Mouse (Mus musculus) heart, embryonic 15.5 days (tissue): ENCODE results near the gene Lrrc8a. TPM values are rescaled to one million over a fixed set of nuclear protein-coding genes. Genes with fewer than 3 reads are reported as not detected.

Source experiments
- ATAC-seq: fragments of 200-750 bp; cut with Nextera tagmentation; replicated peaks from 2 replicates; pipeline ENCODE4 v1.8.0; 2017; ENCODE audit warnings: low read depth, moderate TSS enrichment; ENCODE audit not compliant: insufficient number of reproducible peaks, insufficient read depth, low FRiP score
- H3K27ac ChIP-seq: fragments of 300-500 bp; sonication (generic); 2 replicates; pipeline ENCODE4 v1.5.1; 2015; ENCODE audit warnings: mild to moderate bottlenecking, inconsistent platforms
- H3K27me3 ChIP-seq: fragments of 300-500 bp; sonication (generic); 2 replicates; pipeline ENCODE4 v1.6.1; 2015; ENCODE audit warnings: inconsistent platforms
- H3K36me3 ChIP-seq: fragments of 300-500 bp; sonication (generic); 2 replicates; pipeline ENCODE4 v1.6.1; 2015; ENCODE audit warnings: mild to moderate bottlenecking, inconsistent platforms
- H3K4me1 ChIP-seq: fragments of 300-500 bp; sonication (generic); replicated peaks from 2 replicates; pipeline ENCODE4 v1.6.1; 2015; ENCODE audit warnings: inconsistent platforms
- H3K4me2 ChIP-seq: fragments of 300-500 bp; sonication (generic); 2 replicates; pipeline ENCODE4 v1.6.1; 2015; ENCODE audit warnings: inconsistent platforms, mild to moderate bottlenecking, moderate library complexity
- H3K4me3 ChIP-seq: fragments of 300-500 bp; sonication (generic); 2 replicates; pipeline ENCODE4 v1.5.1; 2015; ENCODE audit warnings: mild to moderate bottlenecking, inconsistent platforms
- H3K9ac ChIP-seq: fragments of 300-500 bp; sonication (generic); 2 replicates; pipeline ENCODE4 v1.6.1; 2015; ENCODE audit warnings: mild to moderate bottlenecking, inconsistent platforms
- H3K9me3 ChIP-seq: fragments of 300-500 bp; sonication (generic); replicated peaks from 2 replicates; pipeline ENCODE4 v1.6.1; 2016; ENCODE audit warnings: inconsistent platforms
- WGBS: fragments of 180-500 bp; shearing (Covaris S2); methylation state at CpG from one replicate; pipeline ENCODE4 v1.1.7; 2015; ENCODE audit warnings: mixed read lengths; 5-methylcytosine and 5-hydroxymethylcytosine counted together
- polyA plus RNA-seq: library from polyadenylated mRNA; unstranded; fragments of >200 nt; fragmentation: Nextera tagmentation; extraction: Ambion mirVana; gene quantifications from 2 replicates; pipeline ENCODE4 v1.2.1, GENCODE M21; 2015

Lrrc8a gene
- polyA plus RNA-seq, 1 experiment from 2014 or later = 37.7 TPM

DNA sequence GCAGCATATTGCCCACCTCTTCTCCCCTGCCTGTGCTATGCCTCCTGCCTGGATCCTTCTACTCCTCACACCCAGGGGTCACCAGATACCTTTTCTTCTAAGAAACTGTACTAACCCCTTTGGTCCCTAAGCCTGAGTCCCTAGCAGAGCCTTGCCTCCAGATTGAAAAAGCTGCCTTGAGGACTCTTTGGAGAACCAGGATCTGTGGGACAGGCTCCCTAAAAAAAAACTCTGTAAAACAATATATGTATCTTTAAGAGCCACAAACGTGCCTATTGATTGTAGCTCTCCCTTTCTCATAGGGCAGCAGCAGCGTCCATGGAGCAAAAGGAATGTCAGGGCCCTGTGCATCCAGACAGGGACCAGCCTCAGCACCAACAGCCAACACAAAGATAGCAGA is 2.8 kb downstream of the Lrrc8a start, which contains the start of gene Gm28035:
TSS of gene Gm28035 (plus strand) at position 301 of the 400 bp plus-strand sequence.
- WGBS = 43% methylated on average over 2 of the region's 2 CpGs
- Histone ChIP-seq H3K27ac (peak within 1 kb of the TSS; percentile 96), H3K4me2 (peak within 1 kb of the TSS; percentile 83), H3K4me3 (peak within 1 kb of the TSS; percentile 89), H3K9ac (peak within 1 kb of the TSS; percentile 20), H3K36me3 (peaks cover 30% of the 10 kb centered on the region), H3K27me3 (no peaks in the 10 kb centered on the region), H3K4me1 (peaks cover 67% of the 10 kb centered on the region), H3K9me3 (no peaks in the 10 kb centered on the region)
- ATAC-seq = no peak

DNA sequence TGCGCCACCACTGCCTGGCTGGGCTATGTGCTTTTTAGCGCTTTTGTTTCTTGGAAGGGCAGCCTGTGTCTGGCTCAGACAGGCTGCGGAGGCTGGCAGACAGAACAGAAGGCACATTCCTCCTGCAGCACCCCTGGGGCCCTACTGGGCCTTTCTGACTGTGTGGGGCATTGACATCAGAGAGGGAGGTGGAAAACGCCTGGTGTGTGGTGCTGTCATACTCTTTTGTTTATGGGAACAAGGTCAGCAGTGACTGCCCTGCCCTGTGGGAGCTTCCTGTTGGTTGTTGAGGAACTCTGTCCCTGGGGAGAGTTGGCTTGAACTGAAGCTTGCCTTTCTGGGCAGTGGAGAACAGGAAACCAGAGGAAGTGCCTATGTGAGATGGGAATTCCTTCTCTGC is 5.0 kb downstream of the Lrrc8a start:
- WGBS = 49% methylated on average over 4 of the region's 4 CpGs
- H3K4me2 ChIP-seq = no peak overlapping the region
- no peak overlapping the region for H3K9ac ChIP-seq
- peak overlapping the region; percentile 74 for H3K27ac ChIP-seq
- no peak overlapping the region for H3K4me3 ChIP-seq
- peaks cover 30% of the 10 kb centered on the region for H3K36me3 ChIP-seq
- peak; percentile 31; the same call in 1 of the 2 replicates for ATAC-seq
- no peaks in the 10 kb centered on the region for H3K9me3 ChIP-seq
- H3K4me1 ChIP-seq = peaks cover 68% of the 10 kb centered on the region
- H3K27me3 ChIP-seq = no peaks in the 10 kb centered on the region

DNA sequence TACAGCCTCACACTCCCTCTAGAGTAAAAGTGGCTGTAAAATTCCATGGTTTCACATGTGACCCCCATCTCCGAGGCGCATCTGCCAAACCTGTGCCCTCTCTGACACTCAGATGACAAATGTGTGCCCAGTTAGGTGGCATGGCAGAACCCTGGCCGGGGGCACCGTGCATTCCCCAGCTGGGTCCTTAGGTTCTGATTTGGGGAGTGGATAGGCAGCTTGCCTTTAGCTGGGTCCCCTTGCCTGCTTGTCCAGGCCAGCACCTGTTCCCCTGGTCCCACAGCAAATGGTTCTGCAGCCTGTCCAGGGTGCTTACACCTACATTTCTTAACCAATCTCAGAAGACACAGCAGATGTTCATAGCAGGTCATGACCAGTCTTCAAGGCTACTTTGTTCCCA is 5.9 kb downstream of the Lrrc8a start:
- no peak overlapping the region for H3K9ac ChIP-seq
- peak overlapping the region; percentile 74; the same call in 1 of the 2 replicates for H3K27ac ChIP-seq
- no peaks in the 10 kb centered on the region for H3K9me3 ChIP-seq
- ATAC-seq = no peak
- no peaks in the 10 kb centered on the region for H3K27me3 ChIP-seq
- H3K4me2 ChIP-seq = no peak overlapping the region
- WGBS = 91% methylated on average over 4 of the region's 4 CpGs
- H3K36me3 ChIP-seq = peaks cover 35% of the 10 kb centered on the region
- H3K4me1 ChIP-seq = peaks cover 69% of the 10 kb centered on the region
- no peak overlapping the region for H3K4me3 ChIP-seq

DNA sequence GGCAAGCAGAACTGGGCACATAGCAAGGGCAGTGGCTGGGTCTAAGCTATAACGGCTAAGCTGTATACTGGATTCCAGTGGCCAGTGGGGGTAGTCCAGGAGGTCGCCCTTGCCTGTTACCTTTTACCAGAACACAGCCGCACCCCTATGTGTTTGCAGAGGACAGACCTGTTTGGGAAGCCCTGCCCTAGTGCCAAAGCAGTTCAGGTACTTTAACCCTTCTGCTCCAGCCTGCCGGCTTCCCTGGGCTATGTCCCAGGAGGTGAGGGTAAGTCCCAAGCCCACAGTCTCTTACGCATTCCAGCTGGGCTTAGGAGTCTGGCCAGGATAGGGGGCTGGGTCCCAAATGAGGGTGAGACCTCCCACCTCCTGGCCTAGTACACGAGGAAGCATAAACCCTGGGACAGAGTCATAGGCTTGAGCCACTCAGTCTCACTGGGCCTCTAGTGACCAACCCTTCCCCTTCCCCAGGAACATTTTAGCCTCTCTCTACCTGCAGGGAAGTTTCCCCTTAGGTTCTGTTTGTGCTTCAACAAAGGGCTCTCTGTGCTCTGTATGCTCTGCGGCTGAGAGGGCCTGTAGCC is 7.2 kb downstream of the Lrrc8a start:
- H3K27me3 ChIP-seq = no peaks in the 10 kb centered on the region
- H3K4me1 ChIP-seq = peaks cover 56% of the 10 kb centered on the region
- H3K4me3 ChIP-seq = no peak overlapping the region
- ATAC-seq = no peak
- H3K36me3 ChIP-seq = peaks cover 48% of the 10 kb centered on the region
- H3K9me3 ChIP-seq = no peaks in the 10 kb centered on the region
- WGBS = 75% methylated on average over 7 of the region's 7 CpGs
- H3K9ac ChIP-seq = no peak overlapping the region
- H3K4me2 ChIP-seq = no peak overlapping the region
- no peak overlapping the region for H3K27ac ChIP-seq

DNA sequence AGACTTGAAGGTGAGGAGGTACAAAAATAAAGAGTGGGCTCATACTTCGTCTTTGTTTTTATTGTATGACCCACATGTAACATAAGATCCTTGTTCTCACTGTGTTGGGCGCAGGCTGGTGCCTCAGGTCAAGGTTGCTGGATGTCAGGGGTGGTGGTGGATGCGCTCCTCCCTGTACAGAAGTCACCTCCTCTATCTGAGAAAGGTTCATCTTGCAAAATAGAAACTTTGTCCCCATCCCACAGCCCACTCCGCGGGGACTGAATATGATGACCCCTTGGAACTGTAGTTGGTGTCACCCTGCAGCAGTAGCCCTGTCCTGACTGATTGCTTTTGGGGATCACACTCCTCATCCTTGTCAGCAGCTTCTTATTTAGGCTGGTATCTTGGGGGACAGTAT is 9.5 kb downstream of the Lrrc8a start:
- Histone ChIP-seq H3K36me3 (peaks cover 37% of the 10 kb centered on the region), H3K4me1 (peaks cover 53% of the 10 kb centered on the region), H3K27ac (no peak overlapping the region), H3K4me2 (no peak overlapping the region), H3K9me3 (no peaks in the 10 kb centered on the region), H3K9ac (no peak overlapping the region), H3K4me3 (no peak overlapping the region), H3K27me3 (no peaks in the 10 kb centered on the region)
- 92% methylated on average over 5 of the region's 5 CpGs for WGBS
- ATAC-seq = no peak

DNA sequence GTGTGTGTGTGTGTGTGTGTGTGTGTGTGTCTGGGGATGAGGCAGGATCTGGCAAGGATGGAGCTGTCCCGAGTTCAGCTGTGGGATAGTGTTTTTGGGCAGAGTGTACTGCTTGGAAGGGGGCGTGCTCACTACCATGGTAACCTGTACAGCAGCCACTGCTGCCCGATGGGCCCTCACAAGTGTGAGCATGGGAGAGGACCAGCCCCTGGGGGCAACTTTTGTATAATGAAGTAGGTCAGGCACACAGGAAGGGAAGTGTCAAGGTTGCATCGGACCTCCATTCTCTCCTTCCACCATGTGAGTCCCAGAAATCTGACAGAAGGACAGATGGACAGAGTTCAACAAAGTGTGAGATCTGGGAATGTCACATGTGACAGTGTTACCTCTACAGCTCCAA is 10.2 kb downstream of the Lrrc8a start:
- Histone ChIP-seq H3K27ac (no peak overlapping the region), H3K36me3 (peaks cover 37% of the 10 kb centered on the region), H3K4me1 (peaks cover 52% of the 10 kb centered on the region), H3K4me2 (no peak overlapping the region), H3K27me3 (no peaks in the 10 kb centered on the region), H3K4me3 (no peak overlapping the region), H3K9ac (no peak overlapping the region), H3K9me3 (no peaks in the 10 kb centered on the region)
- ATAC-seq = no peak
- WGBS = 79% methylated on average over 4 of the region's 4 CpGs

DNA sequence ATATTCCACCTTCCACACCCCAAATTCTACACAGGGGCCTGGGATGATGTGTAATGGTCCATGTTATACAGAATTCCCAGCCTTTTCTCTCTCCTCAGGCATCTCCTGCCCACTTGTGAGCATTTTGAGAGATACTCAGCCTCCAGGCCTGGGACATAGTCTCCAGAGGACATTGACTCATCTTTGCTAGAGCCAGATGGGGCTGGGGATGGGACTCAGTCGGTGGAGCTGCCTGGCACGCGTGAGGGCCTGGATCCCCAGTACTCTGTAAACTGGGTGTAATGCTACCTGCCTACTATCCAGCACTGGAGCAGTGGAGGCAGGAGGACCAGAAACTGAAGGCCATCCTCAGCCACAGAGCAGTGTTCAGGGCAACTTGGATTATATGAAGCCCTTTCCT is 11.7 kb downstream of the Lrrc8a start:
- no peaks in the 10 kb centered on the region for H3K27me3 ChIP-seq
- H3K36me3 ChIP-seq = peaks cover 29% of the 10 kb centered on the region
- no peak for ATAC-seq
- no peak overlapping the region for H3K4me3 ChIP-seq
- H3K9me3 ChIP-seq = no peaks in the 10 kb centered on the region
- H3K4me1 ChIP-seq = peaks cover 47% of the 10 kb centered on the region
- H3K9ac ChIP-seq = no peak overlapping the region
- H3K4me2 ChIP-seq = no peak overlapping the region
- H3K27ac ChIP-seq = no peak overlapping the region
- 94% methylated on average over 3 of the region's 3 CpGs for WGBS

DNA sequence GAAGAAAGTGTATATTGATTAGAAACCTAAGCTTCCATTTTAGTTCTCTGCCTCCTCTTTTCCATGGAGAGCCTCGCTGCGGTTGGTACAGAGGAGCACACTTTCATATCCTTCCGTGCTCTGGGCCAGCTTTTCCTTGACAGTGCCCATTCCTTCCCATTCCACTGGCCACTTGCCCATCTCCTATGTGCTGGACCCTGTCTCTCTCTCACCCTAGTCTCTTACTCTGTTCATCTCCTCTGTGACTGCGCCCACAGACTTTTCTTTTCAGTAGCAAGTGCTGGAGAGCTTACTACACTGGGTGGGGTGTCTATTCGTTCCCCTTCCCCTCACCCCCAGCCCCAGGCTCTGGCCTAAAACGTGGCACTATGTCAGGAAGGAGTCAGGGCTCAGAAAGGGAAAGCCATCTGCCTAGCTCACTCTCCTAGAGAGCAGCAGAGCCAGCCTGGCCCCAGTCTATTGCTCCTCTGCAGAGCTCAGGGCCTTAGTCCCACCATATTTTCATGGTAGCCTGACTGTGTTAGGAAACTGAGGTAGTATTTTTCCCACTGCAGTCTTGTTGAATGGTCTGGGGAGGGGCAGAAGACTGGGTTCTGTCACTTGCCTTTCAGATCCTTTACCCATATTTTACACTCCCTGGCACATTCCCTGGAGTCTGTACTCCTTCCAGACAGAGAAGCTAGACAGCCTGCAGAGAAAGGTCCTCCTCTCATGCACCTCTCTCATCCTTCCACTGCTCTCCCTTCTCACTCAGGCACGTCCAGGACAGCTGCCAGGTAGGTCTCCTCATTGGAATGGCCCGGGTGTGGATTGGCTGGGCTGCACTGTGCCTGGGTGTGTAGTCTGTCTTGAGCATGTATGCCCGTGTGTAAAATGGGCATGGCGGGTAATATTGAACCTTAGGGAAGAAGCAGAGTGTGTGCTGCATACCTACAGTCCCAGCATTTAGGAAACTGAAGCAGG is 12.9 kb downstream of the Lrrc8a start:
- Histone ChIP-seq H3K4me2 (no peak overlapping the region), H3K27ac (peak overlapping the region; percentile 39; the same call in 1 of the 2 replicates), H3K9ac (no peak overlapping the region), H3K4me3 (no peak overlapping the region), H3K4me1 (peaks cover 39% of the 10 kb centered on the region), H3K27me3 (no peaks in the 10 kb centered on the region), H3K36me3 (peaks cover 28% of the 10 kb centered on the region), H3K9me3 (no peaks in the 10 kb centered on the region)
- no peak for ATAC-seq
- WGBS = 81% methylated on average over 10 of the region's 10 CpGs

DNA sequence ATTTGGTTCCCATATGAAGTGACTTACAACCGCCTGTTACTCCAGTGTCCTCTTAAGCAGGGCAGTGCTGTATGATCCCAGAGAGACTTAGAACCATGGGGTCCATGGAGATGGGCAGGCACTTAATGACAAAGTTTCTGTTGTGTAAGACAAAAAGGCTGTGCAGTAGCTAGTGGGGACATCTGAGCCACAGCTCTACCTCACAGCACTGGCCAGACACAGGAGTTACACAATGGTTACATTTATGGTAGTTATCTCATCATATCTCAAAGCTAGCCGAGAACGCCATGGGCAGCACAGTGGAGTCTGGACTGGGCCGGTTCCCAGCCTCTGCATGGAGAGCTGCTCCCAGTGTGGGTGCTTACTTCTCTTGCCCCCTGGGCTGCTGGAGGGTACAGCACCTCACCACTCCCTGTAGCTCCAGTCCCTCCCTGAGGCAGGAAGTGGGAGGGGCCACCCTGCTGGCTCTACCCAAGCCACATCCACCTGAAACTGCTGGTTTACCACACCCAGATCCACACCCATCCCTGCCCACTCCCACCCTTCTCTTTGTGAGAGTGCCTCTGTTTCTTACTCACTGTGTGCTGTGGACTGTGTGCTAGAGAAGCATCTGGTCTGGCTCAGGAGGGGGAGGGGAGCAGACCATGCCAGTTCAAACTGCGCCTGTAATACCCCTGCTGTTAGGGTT is 14.0 kb downstream of the Lrrc8a start:
- H3K27me3 ChIP-seq = no peaks in the 10 kb centered on the region
- ATAC-seq = peak; percentile 58; the same call in 1 of the 2 replicates
- H3K4me1 ChIP-seq = peaks cover 36% of the 10 kb centered on the region
- WGBS = 51% methylated on average over 5 of the region's 5 CpGs
- H3K4me2 ChIP-seq = no peak overlapping the region
- H3K9me3 ChIP-seq = no peaks in the 10 kb centered on the region
- H3K4me3 ChIP-seq = no peak overlapping the region
- peak overlapping the region; percentile 39 for H3K27ac ChIP-seq
- peaks cover 40% of the 10 kb centered on the region for H3K36me3 ChIP-seq
- no peak overlapping the region for H3K9ac ChIP-seq

DNA sequence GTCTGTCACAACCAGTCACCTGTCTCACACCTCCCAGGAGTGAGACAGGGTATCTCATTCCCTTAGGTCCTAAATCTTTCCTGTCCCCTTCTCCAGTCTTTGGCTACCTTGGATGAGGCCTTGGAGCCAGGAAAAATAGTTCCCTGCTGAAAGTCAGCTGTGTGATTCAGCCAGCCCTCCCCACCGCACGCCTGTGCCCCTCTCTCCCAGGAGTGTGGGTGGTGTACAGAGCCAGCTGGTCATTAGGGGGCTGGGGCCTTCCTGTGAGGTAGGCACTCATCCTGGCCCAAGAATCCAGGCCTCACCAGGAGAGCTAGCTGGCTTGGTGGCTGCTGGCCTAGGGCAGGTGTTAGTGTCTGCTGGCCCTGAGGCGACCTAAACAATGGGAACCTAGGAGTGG is 15.0 kb downstream of the Lrrc8a start:
- Histone ChIP-seq H3K4me1 (peaks cover 37% of the 10 kb centered on the region), H3K36me3 (peaks cover 49% of the 10 kb centered on the region), H3K27ac (no peak overlapping the region), H3K9me3 (no peaks in the 10 kb centered on the region), H3K4me2 (no peak overlapping the region), H3K27me3 (no peaks in the 10 kb centered on the region), H3K4me3 (no peak overlapping the region), H3K9ac (no peak overlapping the region)
- ATAC-seq = no peak
- WGBS = 63% methylated on average over 3 of the region's 3 CpGs

DNA sequence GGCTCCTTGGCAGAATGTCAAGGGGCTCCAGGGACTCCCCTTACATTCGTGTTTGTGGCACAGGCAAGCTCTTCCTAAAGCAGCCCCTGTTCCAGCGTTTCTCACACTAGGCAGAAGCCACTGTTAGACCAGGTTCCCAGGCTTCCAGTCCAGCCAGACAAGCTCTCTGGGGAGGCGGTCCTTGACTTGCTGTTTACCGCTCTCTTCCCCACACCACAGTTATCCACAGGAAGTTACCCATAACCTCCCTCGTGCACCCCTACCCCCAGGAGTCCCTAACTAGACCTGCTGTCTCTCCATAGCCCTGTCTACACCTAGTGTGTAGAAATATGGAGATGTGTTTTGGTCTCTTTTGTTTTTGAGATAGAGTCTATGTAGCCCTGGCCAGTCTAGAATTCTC is 16.3 kb downstream of the Lrrc8a start:
- H3K27me3 ChIP-seq = no peaks in the 10 kb centered on the region
- no peak for ATAC-seq
- no peak overlapping the region for H3K9ac ChIP-seq
- no peak overlapping the region for H3K4me2 ChIP-seq
- WGBS = 65% methylated on average over 5 of the region's 5 CpGs
- no peaks in the 10 kb centered on the region for H3K9me3 ChIP-seq
- no peak overlapping the region for H3K27ac ChIP-seq
- peaks cover 48% of the 10 kb centered on the region for H3K36me3 ChIP-seq
- H3K4me3 ChIP-seq = no peak overlapping the region
- peaks cover 48% of the 10 kb centered on the region for H3K4me1 ChIP-seq
